Mouse (Mus musculus) brain, embryonic 14.5 days (tissue): ENCODE results near the gene Kcnb1.

Source experiments
- CTCF ChIP-seq: fragments of 200-500 bp; IDR thresholded peaks from 2 replicates; pipeline ENCODE4 v1.5.1; 2012; ENCODE audit warnings: inconsistent platforms, mild to moderate bottlenecking, moderate library complexity, borderline replicate concordance; ENCODE audit not compliant: insufficient read depth, insufficient read length; ENCODE audit errors: extremely low read depth
- POLR2A ChIP-seq: fragments of 200-500 bp; IDR thresholded peaks from 2 replicates; pipeline ENCODE4 v1.6.1; 2012; ENCODE audit warnings: mild to moderate bottlenecking, inconsistent platforms, borderline replicate concordance; ENCODE audit not compliant: poor library complexity, insufficient read depth, insufficient read length, severe bottlenecking; ENCODE audit errors: extremely low read depth

GRCm38 (mm10) chr2:167198660-167199427 lies 8.9 kb upstream of the Kcnb1 start:
- TF ChIP-seq CTCF (no peak), POLR2A (no peak)
